Mouse (Mus musculus) right cerebral cortex, postnatal 10 days (tissue): ENCODE measurements at regions not wholly inside any gene's neighbourhood (a gene's known extent, or its start where the extent isn't known, plus 50 kb on each side); places are given as distances from the start of the nearest gene placed in this dataset.

Source experiments
- DNase-seq, 2 experiments: peaks; one replicate each; pipeline ENCODE4 v3.0.0; 2021; ENCODE audit warnings: low spot score in 2 of 2

GRCm38 (mm10) chr12:35314035-35314434 lies 220.8 kb downstream of the Ahr start:
- no peak for DNase-seq

GRCm38 (mm10) chr12:35313191-35313925 lies 221.5 kb downstream of the Ahr start:
- peak; percentile 29 to 40 for DNase-seq

- DNase-seq = no peak
These were observed 226.3 kb downstream of the Ahr start for GRCm38 (mm10) chr12:35308537-35308936.

- no peak for DNase-seq
These were observed 230.8 kb downstream of the Ahr start for GRCm38 (mm10) chr12:35303764-35304717.

GRCm38 (mm10) chr12:35303188-35303587 lies 231.7 kb downstream of the Ahr start:
- no peak for DNase-seq

GRCm38 (mm10) chr12:35294668-35295067 lies 240.2 kb downstream of the Ahr start:
- no peak for DNase-seq

GRCm38 (mm10) chr12:35293566-35293965 lies 241.3 kb downstream of the Ahr start:
- no peak for DNase-seq

- DNase-seq = no peak
These were observed 242.9 kb downstream of the Ahr start for GRCm38 (mm10) chr12:35291941-35292341.

- DNase-seq = no peak
These were observed 241.0 kb downstream of the Snx13 start for GRCm38 (mm10) chr12:35287974-35288373.

GRCm38 (mm10) chr12:35287570-35287969 lies 240.6 kb downstream of the Snx13 start:
- no peak for DNase-seq

- no peak for DNase-seq
These were observed 240.1 kb downstream of the Snx13 start for GRCm38 (mm10) chr12:35286974-35287553.

GRCm38 (mm10) chr12:35284345-35284744 lies 237.4 kb downstream of the Snx13 start:
- DNase-seq = no peak

GRCm38 (mm10) chr12:35283925-35284324 lies 236.9 kb downstream of the Snx13 start:
- DNase-seq = no peak

GRCm38 (mm10) chr12:35283407-35283806 lies 236.4 kb downstream of the Snx13 start:
- DNase-seq = no peak

GRCm38 (mm10) chr12:35269465-35269864 lies 222.5 kb downstream of the Snx13 start:
- DNase-seq = no peak

- no peak for DNase-seq
These were observed 221.0 kb downstream of the Snx13 start for GRCm38 (mm10) chr12:35268006-35268405.

- no peak for DNase-seq
These were observed 220.2 kb downstream of the Snx13 start for GRCm38 (mm10) chr12:35267023-35267654.

- no peak for DNase-seq
These were observed 212.8 kb downstream of the Snx13 start for GRCm38 (mm10) chr12:35259781-35260180.

- DNase-seq = no peak
These were observed 208.9 kb downstream of the Snx13 start for GRCm38 (mm10) chr12:35255723-35256401.

GRCm38 (mm10) chr12:35248476-35248875 lies 201.5 kb downstream of the Snx13 start:
- no peak for DNase-seq
